Mouse (Mus musculus): ENCODE data around the gene Loxl3.
A peak's percentile ranks its signal among the peaks of the same experiment; 100 is the strongest.

The Loxl3 gene

GRCm38 (mm10) chr6:83053136-83053960, 19.4 kb downstream of the Loxl3 start:
- DNase-seq (ENCODE audit: low read depth, low spot score), result peak; percentile 69

GRCm38 (mm10) chr6:83054074-83054851, 20.3 kb downstream of the Loxl3 start, which contains the start of gene Aup1:
Gene Aup1, plus strand, starts transcription at chr6:83054521.
- peak; percentile 99 for DNase-seq (ENCODE audit: low read depth, low spot score)

GRCm38 (mm10) chr6:83054871-83055431, 21.0 kb downstream of the Loxl3 start, which contains the start of gene Htra2:
Gene Htra2, minus strand, starts transcription at chr6:83055273.
- peak; percentile 60 for DNase-seq (ENCODE audit: low read depth, low spot score)

- no peak for DNase-seq (ENCODE audit: low read depth, low spot score)
Measured at GRCm38 (mm10) chr6:83057790-83058189, 23.8 kb downstream of the Loxl3 start, which contains the start of gene Dqx1. Gene Dqx1, plus strand, starts transcription at chr6:83057844.

DNA sequence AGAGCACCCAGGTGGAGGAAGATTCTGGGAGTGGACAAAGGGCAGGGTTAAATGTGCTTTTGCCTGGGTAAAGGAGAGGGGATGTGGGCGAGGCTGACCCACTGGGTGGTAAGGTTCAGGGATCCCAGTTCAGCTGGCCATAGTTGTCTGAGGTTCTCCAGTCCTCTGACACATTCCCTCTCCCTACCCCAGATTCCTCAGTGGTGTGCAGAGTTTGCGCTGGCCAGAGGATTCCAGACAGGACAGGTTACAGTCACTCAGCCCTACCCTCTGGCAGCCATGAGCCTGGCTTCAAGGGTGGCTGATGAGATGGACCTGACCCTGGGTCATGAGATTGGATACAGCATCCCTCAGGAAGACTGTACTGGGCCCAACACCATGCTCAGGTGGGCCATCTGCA, 24.8 kb downstream of the Loxl3 start:
- no peak for DNase-seq (ENCODE audit: low read depth, low spot score)

GRCm38 (mm10) chr6:83065995-83066394, 32.0 kb downstream of the Loxl3 start:
- DNase-seq (ENCODE audit: low read depth, low spot score), result peak; percentile 50

DNA sequence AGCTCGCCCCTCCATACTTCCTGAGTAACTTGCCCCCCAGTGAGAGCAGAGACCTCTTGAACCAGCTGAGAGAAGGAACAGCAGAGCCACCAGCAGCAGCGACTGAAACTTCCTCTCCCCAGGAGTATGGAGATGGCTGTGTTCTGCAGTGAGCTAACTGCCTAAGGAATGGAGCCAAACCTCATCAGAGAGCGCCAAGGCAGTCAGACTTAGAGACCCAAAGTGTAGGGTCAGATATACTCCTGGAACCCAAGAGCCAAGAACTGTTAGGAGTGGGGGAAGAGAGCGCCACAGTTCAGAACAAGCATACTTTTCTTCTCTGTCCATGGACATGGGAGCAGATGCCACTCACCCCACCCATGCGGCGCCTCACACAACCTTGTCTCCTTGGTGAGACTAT, 32.5 kb downstream of the Loxl3 start:
- DNase-seq (ENCODE audit: low read depth, low spot score), result no peak

- no peak for DNase-seq (ENCODE audit: low read depth, low spot score)
Measured at GRCm38 (mm10) chr6:83068221-83068620, 34.2 kb downstream of the Loxl3 start.

DNA sequence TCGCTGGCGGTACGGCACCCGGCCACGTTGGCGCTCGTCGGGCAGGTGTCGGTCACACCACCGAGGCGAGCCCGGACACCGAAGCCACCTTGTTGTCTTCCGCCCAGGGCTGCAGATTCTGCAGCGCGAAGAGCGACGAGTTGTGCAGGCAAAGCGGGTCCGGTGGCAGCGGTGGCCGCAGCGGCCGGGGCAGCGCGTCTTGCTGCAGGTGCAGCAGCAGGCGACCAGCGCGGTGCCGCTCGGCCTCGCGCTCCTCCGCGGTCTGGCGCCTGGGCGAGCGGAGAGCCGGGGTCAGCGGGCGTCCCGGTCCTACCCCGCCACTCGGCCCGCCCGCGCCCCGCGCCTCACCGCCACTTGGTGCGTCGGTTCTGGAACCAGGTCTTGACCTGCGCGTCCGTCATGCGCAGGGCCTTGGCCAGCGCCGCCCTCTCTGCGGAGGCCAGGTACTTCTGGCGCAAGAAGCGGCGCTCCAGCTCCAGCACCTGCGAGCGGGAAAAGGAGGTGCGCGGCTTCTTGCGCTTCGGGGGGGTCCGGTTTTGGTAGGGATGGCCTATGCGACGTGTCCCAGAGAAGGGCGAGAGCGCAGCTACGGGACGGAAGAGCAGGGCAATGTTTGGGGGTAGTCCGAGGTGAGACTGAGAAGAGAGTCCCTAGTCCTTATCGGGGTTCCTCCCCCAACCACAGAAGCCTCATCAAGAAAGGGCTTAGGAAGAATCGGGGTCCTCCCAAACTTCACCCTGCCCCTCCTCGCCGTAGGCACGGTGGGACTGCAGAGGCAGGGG, 34.9 kb downstream of the Loxl3 start:
- DNase-seq (ENCODE audit: low read depth, low spot score), result no peak

GRCm38 (mm10) chr6:83069488-83070246, 35.7 kb downstream of the Loxl3 start:
- DNase-seq (ENCODE audit: low read depth, low spot score), result no peak

DNA sequence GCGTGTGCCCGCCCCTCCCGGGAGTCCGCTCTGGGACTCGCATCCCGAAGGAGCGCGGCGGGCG, 36.1 kb downstream of the Loxl3 start, which contains the start of gene Tlx2:
Gene Tlx2 (minus strand): TSS at position 47 of the 64 bp plus-strand sequence.
- no peak for DNase-seq (ENCODE audit: low read depth, low spot score)

- peak; percentile 52 for DNase-seq (ENCODE audit: low read depth, low spot score)
Measured at GRCm38 (mm10) chr6:83070311-83071219, 36.6 kb downstream of the Loxl3 start.

DNA sequence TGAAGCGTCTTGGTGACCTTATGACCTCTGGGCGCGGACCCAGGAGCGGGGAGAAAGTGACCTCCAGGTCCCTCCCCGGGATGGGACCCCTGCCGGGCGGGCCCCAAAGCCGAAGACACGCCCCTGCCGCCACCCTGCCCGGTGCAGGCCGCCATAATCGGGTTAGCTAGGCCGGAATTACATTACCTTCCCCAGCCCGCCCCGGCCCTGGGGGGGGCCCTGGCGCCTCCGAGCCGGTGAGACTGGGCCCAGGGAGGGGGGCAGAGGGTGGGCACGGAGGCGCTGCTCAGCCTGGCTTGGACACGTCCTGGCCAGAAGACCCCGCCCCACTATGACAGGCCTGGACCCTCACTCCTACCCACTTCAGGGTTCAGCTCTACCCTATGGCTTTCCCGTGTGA, 37.2 kb downstream of the Loxl3 start:
- DNase-seq (ENCODE audit: low read depth, low spot score), result no peak

GRCm38 (mm10) chr6:83074979-83075378, 41.0 kb downstream of the Loxl3 start:
- peak; percentile 73 for DNase-seq (ENCODE audit: low read depth, low spot score)

GRCm38 (mm10) chr6:83077630-83078323, 43.8 kb downstream of the Loxl3 start, which contains the start of gene Pcgf1:
Gene Pcgf1, plus strand, starts transcription at chr6:83077869.
- peak; percentile 41 for DNase-seq (ENCODE audit: low read depth, low spot score)

- DNase-seq (ENCODE audit: low read depth, low spot score), result peak; percentile 97
Measured at GRCm38 (mm10) chr6:83078324-83078858, 44.4 kb downstream of the Loxl3 start.

GRCm38 (mm10) chr6:83080210-83080609, 46.2 kb downstream of the Loxl3 start:
- no peak for DNase-seq (ENCODE audit: low read depth, low spot score)

GRCm38 (mm10) chr6:83083497-83083896, 49.5 kb downstream of the Loxl3 start:
- DNase-seq (ENCODE audit: low read depth, low spot score), result no peak

GRCm38 (mm10) chr6:83084477-83084876, 50.5 kb downstream of the Loxl3 start:
- DNase-seq (ENCODE audit: low read depth, low spot score), result no peak
